Mouse (Mus musculus): ENCODE data around the gene Cdc26. TPM values are rescaled to one million over a fixed set of nuclear protein-coding genes. Genes with fewer than 3 reads are reported as not detected.

Gene Cdc26
- total RNA-seq, 2 experiments from 2014 or later: 46.8 to 50.0 TPM

DNA sequence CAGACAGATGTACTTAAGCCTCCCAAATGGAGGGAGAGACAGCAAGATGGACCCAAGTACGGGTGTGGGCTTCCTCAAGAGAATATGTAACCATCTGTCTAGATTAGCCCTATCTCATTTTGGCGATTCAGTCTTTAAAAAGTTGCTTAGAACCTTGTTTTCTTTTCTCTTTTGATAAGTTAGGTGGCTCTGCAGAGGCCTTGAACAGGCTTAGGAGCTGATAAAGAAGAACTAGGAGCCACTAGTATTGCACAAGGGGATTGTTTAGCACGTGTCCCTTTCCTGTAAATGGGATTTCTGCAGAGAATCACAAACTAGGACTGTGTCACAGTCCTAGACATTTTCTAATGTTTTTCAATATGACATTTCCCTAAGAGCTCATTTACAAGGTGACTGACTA, 39.4 kb downstream of the Cdc26 start:
- no peak for DNase-seq
- Histone ChIP-seq H3K27ac (no peak overlapping the region), H3K4me3 (no peak overlapping the region)
- no peak for TF ChIP-seq CTCF (IDR thresholded peaks at IDR 0.05)
- intact Hi-C loops (cut with DNase I): no loop called here

- Histone ChIP-seq H3K27ac (no peak overlapping the region), H3K4me3 (no peak overlapping the region)
- no peak for DNase-seq
- intact Hi-C loops (cut with DNase I): no loop called here
- TF ChIP-seq CTCF (IDR thresholded peaks at IDR 0.05): no peak
These were observed 40.9 kb downstream of the Cdc26 start for GRCm38 (mm10) chr4:62367586-62367985.

DNA sequence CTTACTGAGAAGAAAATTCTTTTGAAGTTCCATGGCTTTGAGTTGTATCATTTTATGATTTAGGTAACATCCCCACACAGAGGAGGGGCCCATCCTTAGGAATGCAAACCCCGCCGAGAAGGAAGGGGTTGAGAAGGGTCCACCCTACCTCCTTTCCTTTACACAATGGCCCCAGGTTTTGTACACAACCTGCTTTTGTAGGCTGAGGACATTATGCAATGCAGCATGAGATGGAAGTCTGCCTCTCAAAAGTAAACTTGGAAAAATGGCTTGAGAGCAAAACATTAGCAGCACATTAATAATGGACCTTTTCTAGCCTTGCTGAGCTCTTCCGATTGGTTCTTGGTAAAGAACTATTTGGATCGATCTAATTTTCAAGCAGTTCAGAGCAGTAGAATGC, 42.2 kb downstream of the Cdc26 start:
- no peak for TF ChIP-seq CTCF (IDR thresholded peaks at IDR 0.05)
- Histone ChIP-seq H3K27ac (no peak overlapping the region), H3K4me3 (no peak overlapping the region)
- DNase-seq: no peak
- intact Hi-C loops (cut with DNase I): no loop called here

GRCm38 (mm10) chr4:62364299-62364698, 44.1 kb downstream of the Cdc26 start:
- no peak for DNase-seq
- no peak overlapping the region for H3K27ac ChIP-seq
- no peak for TF ChIP-seq CTCF (IDR thresholded peaks at IDR 0.05)
- intact Hi-C loops (cut with DNase I): loop anchor here (5.0 kb wide), 1 partner anchor 43 kb away; the partner anchor contains the start of genes Cdc26 and Prpf4
- no peak overlapping the region for H3K4me3 ChIP-seq

DNA sequence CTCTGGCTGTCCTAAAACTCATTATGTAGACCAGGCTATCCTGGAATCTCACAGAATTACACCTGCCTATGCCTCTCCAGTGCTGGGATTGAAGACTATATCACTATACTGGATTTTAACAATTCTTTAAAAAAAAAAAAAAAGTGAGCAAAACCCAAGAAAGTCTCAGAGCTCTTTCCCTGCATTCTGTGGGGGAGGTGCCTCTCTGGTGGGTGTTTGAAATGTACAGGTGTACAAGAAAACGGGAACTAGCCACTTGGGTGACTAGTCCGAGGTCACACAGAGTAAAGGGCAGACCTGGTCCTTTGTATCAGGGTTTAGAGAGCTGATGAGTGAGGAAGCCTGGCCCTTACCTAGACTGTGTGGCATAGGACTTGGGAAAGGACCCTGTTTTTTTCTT, 46.0 kb downstream of the Cdc26 start:
- no peak for TF ChIP-seq CTCF (IDR thresholded peaks at IDR 0.05)
- DNase-seq: no peak
- intact Hi-C loops (cut with DNase I): loop anchor here (5.0 kb wide), 1 partner anchor 45 kb away; the partner anchor contains the start of genes Cdc26 and Prpf4
- Histone ChIP-seq H3K4me3 (no peak overlapping the region), H3K27ac (no peak overlapping the region)

- Histone ChIP-seq H3K27ac (no peak overlapping the region), H3K4me3 (no peak overlapping the region; the same call in 1 of the 2 replicates)
- intact Hi-C loops (cut with DNase I): loop anchor here (5.0 kb wide), 1 partner anchor 45 kb away; the partner anchor contains the start of genes Cdc26 and Prpf4
- no peak for DNase-seq
- TF ChIP-seq CTCF (IDR thresholded peaks at IDR 0.05): no peak
These were observed 46.4 kb downstream of the Cdc26 start for GRCm38 (mm10) chr4:62361997-62362396.

GRCm38 (mm10) chr4:62361571-62361970, 46.9 kb downstream of the Cdc26 start:
- TF ChIP-seq CTCF (IDR thresholded peaks at IDR 0.05): no peak
- intact Hi-C loops (cut with DNase I): loop anchor here (5.0 kb wide), 1 partner anchor 46 kb away; the partner anchor contains the start of genes Cdc26 and Prpf4
- Histone ChIP-seq H3K4me3 (peak overlapping the region; percentile 98), H3K27ac (peak overlapping the region; percentile 96; the same call in 1 of the 2 replicates)
- no peak for DNase-seq

- no peak for TF ChIP-seq CTCF (IDR thresholded peaks at IDR 0.05)
- intact Hi-C loops (cut with DNase I): loop anchor here (5.0 kb wide), 1 partner anchor 46 kb away; the partner anchor contains the start of genes Cdc26 and Prpf4
- Histone ChIP-seq H3K27ac (peak overlapping the region; percentile 96), H3K4me3 (peak overlapping the region; percentile 98)
- DNase-seq: no peak
These were observed 47.5 kb downstream of the Cdc26 start for GRCm38 (mm10) chr4:62360805-62361455.

DNA sequence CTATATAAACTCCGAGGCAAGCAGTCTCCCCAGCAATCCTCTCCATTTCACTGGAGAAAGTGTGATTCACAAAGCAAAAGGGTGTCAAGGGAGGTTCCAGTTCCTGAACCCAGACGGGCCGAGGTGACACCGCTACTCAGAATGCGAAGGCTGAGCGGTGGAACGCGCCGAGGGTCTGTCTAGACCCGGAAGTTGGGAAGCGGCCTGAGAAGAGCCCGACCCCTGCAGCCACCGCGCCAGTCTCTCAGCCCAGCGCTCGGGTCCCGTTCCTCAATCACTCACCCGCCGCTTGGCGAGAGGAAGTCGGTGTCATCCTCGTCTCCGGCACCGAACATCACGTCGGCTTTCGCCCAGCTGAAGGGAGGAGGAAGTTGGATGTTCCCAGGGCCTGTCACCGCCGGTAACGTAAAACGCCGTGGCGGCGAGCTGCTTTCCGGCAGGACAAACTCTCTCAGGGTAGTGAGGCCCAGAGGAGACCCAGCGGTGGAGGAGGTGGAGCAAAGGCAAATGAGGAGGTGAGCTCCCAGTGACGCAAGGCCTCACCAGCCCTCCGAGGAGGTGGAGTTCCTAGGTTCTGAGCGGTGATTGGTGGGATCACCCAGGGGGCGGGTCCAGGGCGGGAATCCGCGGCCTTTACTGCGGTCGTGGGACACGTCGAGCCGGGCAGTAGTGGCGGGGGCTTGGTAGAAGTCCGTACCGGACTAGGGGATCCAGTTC, 48.2 kb downstream of the Cdc26 start, which contains the start of the genes Fkbp15 and Slc31a1:
Gene Fkbp15, minus strand, starts transcription at position 461 of the 717 bp plus-strand sequence.
Gene Slc31a1, plus strand, starts transcription at position 640 of the 717 bp plus-strand sequence.
- no peak for TF ChIP-seq CTCF (IDR thresholded peaks at IDR 0.05)
- intact Hi-C loops (cut with DNase I): loop anchor here (5.0 kb wide), 1 partner anchor 47 kb away; the partner anchor contains the start of genes Cdc26 and Prpf4
- Histone ChIP-seq H3K27ac (peak within 1 kb of the TSS; percentile 96), H3K4me3 (peak within 1 kb of the TSS; percentile 98)
- DNase-seq: peak; percentile 97

DNA sequence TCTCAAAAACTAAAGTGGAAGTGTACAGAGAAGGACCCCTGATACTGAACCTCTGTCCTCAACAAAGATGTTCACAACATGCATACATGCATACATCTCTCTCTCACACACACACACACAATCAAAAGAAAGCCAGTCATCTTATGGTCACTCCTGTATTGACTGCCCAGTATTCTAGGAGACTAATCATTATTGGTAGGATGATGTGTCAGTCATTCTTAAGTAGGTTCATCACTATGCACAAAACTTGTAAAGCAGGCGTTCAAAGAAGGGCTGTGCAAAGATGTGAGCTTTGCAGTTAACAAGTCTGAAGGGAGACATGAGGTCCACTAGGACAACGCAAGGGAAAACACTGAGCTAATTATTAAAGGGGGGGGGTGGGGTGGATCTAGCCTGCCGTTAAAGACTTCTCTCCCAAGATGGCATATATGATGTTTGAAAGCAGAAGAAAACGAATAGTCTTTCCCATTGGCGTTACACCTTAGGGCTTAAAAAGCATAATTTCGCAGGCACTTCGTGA, 49.1 kb downstream of the Cdc26 start:
- peak overlapping the region; percentile 96 for H3K27ac ChIP-seq
- H3K4me3 ChIP-seq: peak overlapping the region; percentile 98
- TF ChIP-seq CTCF (IDR thresholded peaks at IDR 0.05): no peak
- DNase-seq: no peak
- intact Hi-C loops (cut with DNase I): no loop called here

- Histone ChIP-seq H3K27ac (no peak overlapping the region), H3K4me3 (no peak overlapping the region)
- DNase-seq: no peak
- intact Hi-C loops (cut with DNase I): no loop called here
- TF ChIP-seq CTCF (IDR thresholded peaks at IDR 0.05): no peak
These were observed 50.8 kb downstream of the Cdc26 start for GRCm38 (mm10) chr4:62357631-62358148.

GRCm38 (mm10) chr4:62349371-62349770, 59.1 kb downstream of the Cdc26 start:
- intact Hi-C loops (cut with DNase I): loop anchor here (5.0 kb wide), 1 partner anchor 58 kb away; the partner anchor contains the start of genes Cdc26 and Prpf4
- no peak for TF ChIP-seq CTCF (IDR thresholded peaks at IDR 0.05)
- Histone ChIP-seq H3K27ac (peak overlapping the region; percentile 6; the same call in 1 of the 2 replicates), H3K4me3 (no peak overlapping the region)
- no peak for DNase-seq
